Mouse (Mus musculus): ENCODE results near the gene Tcp1. TPM values are rescaled to one million over a fixed set of nuclear protein-coding genes. Genes with fewer than 3 reads are reported as not detected.

Tcp1 gene
- total and polyA plus RNA-seq, 3 experiments = 485 to 1,425 (median 570) TPM

- Histone ChIP-seq H3K79me2 (ENCODE audit: control insufficient read depth, insufficient read depth, low read length, poor library complexity) (no peaks in the 10 kb centered on the region), H3K4me3 (ENCODE audit: control insufficient read depth in 1 of 2, insufficient read depth in 1 of 2, low read depth in 2 of 2, low read length in 2 of 2) (no peak overlapping the region), H3K27me3 (ENCODE audit: control insufficient read depth in 1 of 2, insufficient read depth in 2 of 2, low read length in 2 of 2) (no peaks in the 10 kb centered on the region), H3K36me3 (ENCODE audit: control insufficient read depth in 1 of 2, insufficient read depth in 2 of 2, low read length in 2 of 2) (no peaks in the 10 kb centered on the region), H3K9ac (ENCODE audit: control insufficient read depth, low read depth, low read length, poor library complexity, severe bottlenecking) (no peak overlapping the region), H3K27ac (ENCODE audit: control insufficient read depth, low read depth, low read length) (no peak overlapping the region), H3K9me3 (replicated peaks; ENCODE audit: insufficient read depth, low read length) (no peaks in the 10 kb centered on the region), H3K4me1 (ENCODE audit: control insufficient read depth in 1 of 2, insufficient read depth in 2 of 2, low read length in 2 of 2) (no peaks in the 10 kb centered on the region)
- no peak for DNase-seq (ENCODE audit: low read depth, low spot score)
- TF ChIP-seq ELF1 (IDR thresholded peaks at IDR 0.05; ENCODE audit: low read depth, low read length) (no peak), RCOR1 (IDR thresholded peaks at IDR 0.05; ENCODE audit: low read depth, low read length) (no peak), EP300 (IDR thresholded peaks at IDR 0.05; ENCODE audit: low read depth in 1 of 2, low read length in 2 of 2) (no peak), KAT2A (conservative IDR thresholded peaks at IDR 0.05; ENCODE audit: low read depth, low read length) (no peak), ZMIZ1 (IDR thresholded peaks at IDR 0.05; ENCODE audit: low read depth, low read length) (no peak), ZNF384 (IDR thresholded peaks at IDR 0.05; ENCODE audit: low read depth, low read length) (no peak), MAZ (IDR thresholded peaks at IDR 0.05; ENCODE audit: low read depth, low read length) (no peak), NRF1 (IDR thresholded peaks at IDR 0.05; ENCODE audit: insufficient read depth, low read depth, low read length, poor library complexity, severe bottlenecking) (no peak), E2F4 (IDR thresholded peaks at IDR 0.05; ENCODE audit: borderline replicate concordance, low read depth, low read length) (no peak), JUND (IDR thresholded peaks at IDR 0.05; ENCODE audit: low read depth, low read length) (no peak), TCF12 (IDR thresholded peaks at IDR 0.05; ENCODE audit: low read depth, low read length) (no peak), USF2 (IDR thresholded peaks at IDR 0.05; ENCODE audit: borderline replicate concordance in 1 of 2, insufficient read depth in 1 of 2, low read depth in 1 of 2, low read length in 2 of 2) (no peak), POLR2AphosphoS2 (IDR thresholded peaks at IDR 0.05; ENCODE audit: low read length) (no peak), MEF2A (IDR thresholded peaks at IDR 0.05; ENCODE audit: extremely low read depth, insufficient replicate concordance, low read depth, low read length, poor library complexity, severe bottlenecking) (no peak), POLR2A (IDR thresholded peaks at IDR 0.05; ENCODE audit: control insufficient read depth in 1 of 2, insufficient read depth in 1 of 2, low read depth in 1 of 2, low read length in 2 of 2, poor library complexity in 1 of 2) (no peak), CHD1 (IDR thresholded peaks at IDR 0.05; ENCODE audit: low read depth, low read length) (no peak), GATA1 (IDR thresholded peaks at IDR 0.05; ENCODE audit: low read depth, low read length) (no peak), MAFK (IDR thresholded peaks at IDR 0.05; ENCODE audit: borderline replicate concordance, low read depth, low read length) (no peak)
These were observed 11.8 kb upstream of the Tcp1 start for GRCm38 (mm10) chr17:12903372-12904333.

GRCm38 (mm10) chr17:12904349-12904748 is 11.2 kb upstream of the Tcp1 start:
- no peaks in the 10 kb centered on the region for H3K36me3 ChIP-seq (ENCODE audit: control insufficient read depth in 1 of 2, insufficient read depth in 2 of 2, low read length in 2 of 2)
- H3K79me2 ChIP-seq (ENCODE audit: control insufficient read depth, insufficient read depth, low read length, poor library complexity) = no peaks in the 10 kb centered on the region
- H3K4me3 ChIP-seq (ENCODE audit: control insufficient read depth in 1 of 2, insufficient read depth in 1 of 2, low read depth in 2 of 2, low read length in 2 of 2) = no peak overlapping the region
- TF ChIP-seq ZKSCAN1 (IDR thresholded peaks at IDR 0.05; ENCODE audit: low read depth, low read length) = no peak
- TF ChIP-seq JUND (IDR thresholded peaks at IDR 0.05; ENCODE audit: low read depth, low read length) = no peak
- TF ChIP-seq MAX (IDR thresholded peaks at IDR 0.05; ENCODE audit: low read length) = no peak
- TF ChIP-seq TAL1 (IDR thresholded peaks at IDR 0.05; ENCODE audit: low read length) = no peak
- no peak for TF ChIP-seq MYB (IDR thresholded peaks at IDR 0.05; ENCODE audit: low read depth, low read length)
- no peak for TF ChIP-seq ZNF384 (IDR thresholded peaks at IDR 0.05; ENCODE audit: low read depth, low read length)
- TF ChIP-seq MYC (IDR thresholded peaks at IDR 0.05; ENCODE audit: low read depth, low read length) = no peak
- TF ChIP-seq KAT2A (conservative IDR thresholded peaks at IDR 0.05; ENCODE audit: low read depth, low read length) = no peak
- H3K27me3 ChIP-seq (ENCODE audit: control insufficient read depth in 1 of 2, insufficient read depth in 2 of 2, low read length in 2 of 2) = no peaks in the 10 kb centered on the region
- DNase-seq (ENCODE audit: low read depth, low spot score) = no peak
- no peaks in the 10 kb centered on the region for H3K4me1 ChIP-seq (ENCODE audit: control insufficient read depth in 1 of 2, insufficient read depth in 2 of 2, low read length in 2 of 2)
- no peak overlapping the region for H3K27ac ChIP-seq (ENCODE audit: control insufficient read depth, low read depth, low read length)
- no peaks in the 10 kb centered on the region for H3K9me3 ChIP-seq (replicated peaks; ENCODE audit: insufficient read depth, low read length)
- H3K9ac ChIP-seq (ENCODE audit: control insufficient read depth, low read depth, low read length, poor library complexity, severe bottlenecking) = no peak overlapping the region
